Mouse (Mus musculus) midbrain, embryonic 11.5 days (tissue): ENCODE data around the gene Egln2. TPM values are rescaled to one million over a fixed set of nuclear protein-coding genes. Genes with fewer than 3 reads are reported as not detected.

Experiments used
- ATAC-seq: fragments of 200-750 bp; cut with Nextera tagmentation; 2 replicates; pipeline ENCODE4 v1.8.0; 2017; ENCODE audit warnings: moderate TSS enrichment, moderate library complexity; ENCODE audit not compliant: low FRiP score
- DNase-seq: peaks from one replicate; pipeline ENCODE4 v3.0.0; 2015; ENCODE audit warnings: low spot score; ENCODE audit errors: missing footprints
- H3K27ac ChIP-seq: fragments of 300-500 bp; sonication (generic); 2 replicates; pipeline ENCODE4 v1.5.1; 2014; ENCODE audit warnings: low read depth, low read length
- H3K27me3 ChIP-seq: fragments of 300-500 bp; sonication (generic); 2 replicates; pipeline ENCODE4 v1.6.1; 2014; ENCODE audit warnings: mild to moderate bottlenecking, low read length, moderate library complexity, mixed read lengths; ENCODE audit not compliant: control insufficient read depth, insufficient read depth
- H3K36me3 ChIP-seq: fragments of 300-500 bp; sonication (generic); 2 replicates; pipeline ENCODE4 v1.6.1; 2014; ENCODE audit warnings: mild to moderate bottlenecking, low read length, moderate library complexity, mixed read lengths; ENCODE audit not compliant: control insufficient read depth, insufficient read depth
- H3K4me1 ChIP-seq: fragments of 300-500 bp; sonication (generic); 2 replicates; pipeline ENCODE4 v1.6.1; 2014; ENCODE audit warnings: low read length; ENCODE audit not compliant: control insufficient read depth, insufficient read depth
- H3K4me2 ChIP-seq: fragments of 300-500 bp; sonication (generic); 2 replicates; pipeline ENCODE4 v1.6.1; 2014; ENCODE audit warnings: mild to moderate bottlenecking, moderate library complexity
- H3K4me3 ChIP-seq: fragments of 300-500 bp; sonication (generic); 2 replicates; pipeline ENCODE4 v1.5.1; 2014; ENCODE audit warnings: low read depth, low read length
- H3K9ac ChIP-seq: fragments of 300-500 bp; sonication (generic); 2 replicates; pipeline ENCODE4 v1.6.1; 2014; ENCODE audit warnings: low read length
- H3K9me3 ChIP-seq: fragments of 300-500 bp; sonication (generic); 2 replicates; pipeline ENCODE4 v1.6.1; 2016; ENCODE audit warnings: low read length; ENCODE audit not compliant: control insufficient read depth
- WGBS: fragments of 180-500 bp; shearing (Covaris S2); extraction: QIAGEN DNeasy Blood & Tissue Kit; methylation state at CpG from one replicate; pipeline ENCODE4 v1.1.7; 2014; 5-methylcytosine and 5-hydroxymethylcytosine counted together
- polyA plus RNA-seq: library from polyadenylated mRNA; unstranded; fragments of >200 nt; fragmentation: Nextera tagmentation; extraction: Ambion mirVana; gene quantifications from 2 replicates; pipeline ENCODE4 v1.2.1, GENCODE M21; 2014

Egln2 gene
- polyA plus RNA-seq, 1 experiment from 2014 or later: 43.5 TPM

DNA sequence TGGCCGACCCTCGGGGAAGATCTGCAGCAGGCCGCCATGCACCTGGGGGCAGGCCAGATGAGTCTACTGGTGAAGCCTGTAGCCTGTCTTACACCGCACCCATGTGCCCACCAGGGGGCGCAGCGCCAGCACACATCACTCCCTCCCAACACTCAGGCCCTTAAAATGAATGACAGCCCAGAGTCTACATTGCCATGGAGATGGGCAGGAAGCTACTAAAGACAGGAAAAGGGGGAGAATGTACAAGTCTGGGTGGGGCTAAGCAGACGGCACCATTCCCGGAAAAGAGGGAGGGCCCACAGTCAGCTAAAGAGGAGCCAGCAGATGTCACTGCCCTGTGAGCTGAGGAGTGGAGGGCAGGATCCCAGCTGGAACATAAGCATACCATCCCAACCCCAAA is 6.7 kb downstream of the Egln2 start:
- H3K4me3 ChIP-seq: no peak overlapping the region
- H3K27ac ChIP-seq: no peak overlapping the region
- ATAC-seq (peak; percentile 94), DNase-seq (peak; percentile 97)
- no peak overlapping the region for H3K4me2 ChIP-seq
- no peaks in the 10 kb centered on the region for H3K9me3 ChIP-seq
- no peak overlapping the region for H3K9ac ChIP-seq
- 20% methylated on average over 8 of the region's 8 CpGs for WGBS
- peaks cover 17% of the 10 kb centered on the region for H3K36me3 ChIP-seq
- H3K27me3 ChIP-seq: no peaks in the 10 kb centered on the region
- peaks cover 24% of the 10 kb centered on the region for H3K4me1 ChIP-seq

DNA sequence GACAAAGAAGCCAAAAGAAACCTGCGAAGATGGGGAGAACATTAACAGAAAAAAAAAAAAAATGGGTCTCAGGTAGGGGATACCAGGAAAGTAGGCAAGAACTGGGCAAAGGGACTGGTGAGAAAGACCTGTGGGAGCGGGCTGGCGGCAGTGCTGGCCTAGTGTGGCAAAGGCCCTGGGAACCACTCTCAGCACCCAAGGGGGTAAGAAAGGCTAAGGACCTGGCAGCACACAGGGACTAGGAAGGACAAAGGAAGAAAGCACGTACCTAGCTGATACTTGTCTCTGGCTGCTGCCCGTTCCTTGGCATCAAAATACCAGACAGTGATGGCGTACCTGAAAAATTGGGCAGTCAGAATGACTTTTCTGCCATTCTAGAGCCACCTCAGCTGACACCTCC is 7.3 kb downstream of the Egln2 start:
- Histone ChIP-seq H3K27me3 (no peaks in the 10 kb centered on the region), H3K36me3 (peaks cover 13% of the 10 kb centered on the region), H3K9me3 (no peaks in the 10 kb centered on the region), H3K4me3 (no peak overlapping the region), H3K4me1 (peaks cover 18% of the 10 kb centered on the region), H3K27ac (no peak overlapping the region), H3K4me2 (no peak overlapping the region), H3K9ac (no peak overlapping the region)
- WGBS: 93% methylated on average over 6 of the region's 6 CpGs
- ATAC-seq: no peak
- no peak for DNase-seq

- H3K4me1 ChIP-seq: peaks cover 7% of the 10 kb centered on the region
- no peak for DNase-seq
- H3K27me3 ChIP-seq: no peaks in the 10 kb centered on the region
- no peak for ATAC-seq
- no peaks in the 10 kb centered on the region for H3K9me3 ChIP-seq
- H3K36me3 ChIP-seq: peaks cover 13% of the 10 kb centered on the region
- no peak overlapping the region for H3K9ac ChIP-seq
- WGBS: 96% methylated on average over 9 of the region's 9 CpGs
- no peak overlapping the region for H3K4me2 ChIP-seq
- no peak overlapping the region for H3K4me3 ChIP-seq
- H3K27ac ChIP-seq: no peak overlapping the region
These were observed 8.4 kb downstream of the Egln2 start for GRCm38 (mm10) chr7:27158171-27158570.

DNA sequence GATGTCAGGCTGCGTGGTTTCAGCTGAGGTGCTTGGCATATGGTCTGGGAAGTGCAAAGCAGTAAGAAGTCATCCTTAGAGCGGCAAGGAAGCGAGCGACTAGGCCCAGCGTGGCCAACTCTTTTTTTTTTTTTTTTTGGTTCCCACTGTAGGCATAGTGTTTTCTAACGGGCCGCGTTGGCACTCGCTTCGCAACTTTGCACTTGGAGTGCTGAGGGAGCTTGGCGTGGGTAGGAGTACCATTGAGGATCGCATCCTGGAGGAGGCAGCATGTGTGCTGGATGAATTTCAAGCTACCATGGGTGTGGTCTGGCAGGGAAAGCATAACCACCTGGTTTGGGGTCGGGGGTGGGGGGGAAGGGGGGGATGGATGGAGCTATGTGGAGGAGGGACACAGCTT is 10.6 kb downstream of the Egln2 start:
- Histone ChIP-seq H3K4me3 (no peak overlapping the region), H3K27ac (no peak overlapping the region), H3K27me3 (no peaks in the 10 kb centered on the region), H3K4me1 (no peaks in the 10 kb centered on the region), H3K36me3 (peaks cover 13% of the 10 kb centered on the region), H3K9me3 (no peaks in the 10 kb centered on the region), H3K4me2 (no peak overlapping the region), H3K9ac (no peak overlapping the region)
- DNase-seq (no peak), ATAC-seq (no peak)
- 85% methylated on average over 13 of the region's 13 CpGs for WGBS

DNA sequence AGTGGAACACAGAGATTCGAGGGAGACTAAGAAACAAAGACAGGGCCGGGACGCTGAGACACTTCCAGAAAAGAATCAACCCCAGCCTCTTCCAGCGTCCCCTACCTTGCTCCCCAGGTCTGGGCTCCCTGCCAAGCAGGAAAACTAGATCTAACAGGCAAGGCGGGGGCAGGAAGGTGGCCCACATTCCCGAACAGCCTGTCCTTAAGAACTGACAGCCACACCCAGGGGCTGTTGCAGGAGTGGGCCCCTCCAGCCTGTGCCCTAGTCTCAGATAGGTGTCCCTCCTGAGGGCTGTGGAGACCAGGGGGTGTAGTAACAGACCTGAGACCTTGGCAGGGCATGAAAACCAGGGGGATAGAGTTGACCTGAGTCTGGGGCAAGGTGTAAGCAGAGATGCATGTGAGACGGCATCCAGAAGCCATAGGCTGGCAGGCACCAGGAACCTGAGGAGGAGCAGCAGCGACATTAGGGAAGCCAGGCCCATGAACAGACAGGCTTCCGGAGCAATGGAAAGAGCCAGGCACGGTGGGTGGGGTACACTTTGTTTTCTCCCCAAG is 13.3 kb downstream of the Egln2 start, which contains the start of gene Cyp2t4:
Cyp2t4 (plus strand) TSS at position 510 of the 560 bp plus-strand sequence.
- DNase-seq (no peak), ATAC-seq (no peak)
- Histone ChIP-seq H3K4me3 (no peak within 1 kb of the TSS), H3K9ac (no peak within 1 kb of the TSS), H3K36me3 (peaks cover 2% of the 10 kb centered on the region; the same call in 1 of the 2 replicates), H3K27me3 (no peaks in the 10 kb centered on the region), H3K4me2 (no peak within 1 kb of the TSS), H3K27ac (no peak within 1 kb of the TSS), H3K9me3 (no peaks in the 10 kb centered on the region), H3K4me1 (no peaks in the 10 kb centered on the region)
- 74% methylated on average over 10 of the region's 10 CpGs for WGBS

- DNase-seq (no peak), ATAC-seq (no peak)
- Histone ChIP-seq H3K27ac (no peak overlapping the region), H3K27me3 (no peaks in the 10 kb centered on the region), H3K36me3 (no peaks in the 10 kb centered on the region), H3K9ac (no peak overlapping the region), H3K4me1 (no peaks in the 10 kb centered on the region), H3K9me3 (peaks cover 6% of the 10 kb centered on the region; the same call in 1 of the 2 replicates), H3K4me3 (no peak overlapping the region), H3K4me2 (no peak overlapping the region)
- WGBS: 64% methylated on average over 8 of the region's 8 CpGs
These were observed 30.1 kb downstream of the Egln2 start for GRCm38 (mm10) chr7:27136410-27136996.

- Histone ChIP-seq H3K4me3 (no peak overlapping the region), H3K36me3 (no peaks in the 10 kb centered on the region), H3K9me3 (no peaks in the 10 kb centered on the region; the same call in none of the 2 replicates), H3K9ac (no peak overlapping the region), H3K4me1 (no peaks in the 10 kb centered on the region), H3K27me3 (no peaks in the 10 kb centered on the region), H3K27ac (no peak overlapping the region), H3K4me2 (no peak overlapping the region)
- no peak for DNase-seq
- no peak for ATAC-seq
- 78% methylated on average over 4 of the region's 4 CpGs for WGBS
These were observed 32.8 kb downstream of the Egln2 start for GRCm38 (mm10) chr7:27133757-27134156.

GRCm38 (mm10) chr7:27133156-27133555 is 33.4 kb downstream of the Egln2 start:
- Histone ChIP-seq H3K9ac (no peak overlapping the region), H3K27me3 (no peaks in the 10 kb centered on the region), H3K9me3 (no peaks in the 10 kb centered on the region; the same call in none of the 2 replicates), H3K4me3 (no peak overlapping the region), H3K4me2 (no peak overlapping the region), H3K36me3 (no peaks in the 10 kb centered on the region), H3K4me1 (no peaks in the 10 kb centered on the region), H3K27ac (no peak overlapping the region)
- ATAC-seq (no peak), DNase-seq (no peak)
- 84% methylated on average over 12 of the region's 12 CpGs for WGBS

DNA sequence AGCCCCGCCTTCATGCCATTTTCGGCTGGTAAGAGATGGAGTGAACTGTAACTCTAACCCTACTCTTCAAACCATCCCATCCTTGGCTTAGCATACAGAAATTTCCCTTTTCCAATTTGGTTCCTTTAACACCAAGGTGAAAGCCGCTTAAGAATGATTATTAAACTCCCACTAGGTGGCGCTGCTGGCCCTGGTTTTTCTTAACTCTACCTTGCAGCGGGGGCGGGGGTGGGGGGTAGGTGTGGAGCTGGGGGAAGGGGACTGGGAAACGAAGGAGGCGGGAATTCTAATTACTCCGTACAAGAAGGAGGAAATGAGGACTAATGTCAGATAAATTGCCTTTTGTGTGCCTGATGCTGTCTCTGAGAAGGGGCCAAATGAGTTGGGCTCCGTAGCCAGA is 34.0 kb downstream of the Egln2 start:
- 18% methylated on average over 10 of the region's 10 CpGs for WGBS
- no peak overlapping the region for H3K27ac ChIP-seq
- no peak overlapping the region for H3K4me2 ChIP-seq

More for the DNA sequence above, 34.0 kb downstream of the Egln2 start:
- H3K27me3 ChIP-seq: no peaks in the 10 kb centered on the region
- ATAC-seq (no peak), DNase-seq (peak; percentile 92)
- no peak overlapping the region for H3K4me3 ChIP-seq
- H3K4me1 ChIP-seq: no peaks in the 10 kb centered on the region
- H3K36me3 ChIP-seq: no peaks in the 10 kb centered on the region
- H3K9me3 ChIP-seq: no peaks in the 10 kb centered on the region; the same call in none of the 2 replicates
- no peak overlapping the region for H3K9ac ChIP-seq
